Mouse (Mus musculus) liver, embryonic 13.5 days (tissue): ENCODE results near the gene 1190005I06Rik. TPM values are rescaled to one million over a fixed set of nuclear protein-coding genes. Genes with fewer than 3 reads are reported as not detected.

Experiments
- ATAC-seq: fragments of 200-750 bp; cut with Nextera tagmentation; 2 replicates; pipeline ENCODE4 v1.8.0; 2017; ENCODE audit warnings: low read depth, mild to moderate bottlenecking, moderate number of reproducible peaks, moderate library complexity
- DNase-seq: peaks from one replicate; pipeline ENCODE4 v3.0.0; 2022
- H3K27ac ChIP-seq: fragments of 300-500 bp; sonication (generic); 2 replicates; pipeline ENCODE4 v1.5.1; 2015; ENCODE audit warnings: moderate library complexity, mild to moderate bottlenecking, inconsistent platforms
- H3K27me3 ChIP-seq: fragments of 300-500 bp; sonication (generic); 2 replicates; pipeline ENCODE4 v1.6.1; 2015; ENCODE audit warnings: mild to moderate bottlenecking, inconsistent platforms
- H3K36me3 ChIP-seq: fragments of 300-500 bp; sonication (generic); 2 replicates; pipeline ENCODE4 v1.6.1; 2015; ENCODE audit warnings: mild to moderate bottlenecking, inconsistent platforms
- H3K4me1 ChIP-seq: fragments of 300-500 bp; sonication (generic); replicated peaks from 2 replicates; pipeline ENCODE4 v1.6.1; 2015; ENCODE audit warnings: inconsistent platforms
- H3K4me2 ChIP-seq: fragments of 300-500 bp; sonication (generic); 2 replicates; pipeline ENCODE4 v1.6.1; 2015; ENCODE audit warnings: inconsistent platforms, mild to moderate bottlenecking, moderate library complexity
- H3K4me3 ChIP-seq: fragments of 300-500 bp; sonication (generic); replicated peaks from 2 replicates; pipeline ENCODE4 v1.5.1; 2015; ENCODE audit warnings: mild to moderate bottlenecking, inconsistent platforms
- H3K9ac ChIP-seq: fragments of 300-500 bp; sonication (generic); 2 replicates; pipeline ENCODE4 v1.6.1; 2015; ENCODE audit warnings: mild to moderate bottlenecking, inconsistent platforms
- H3K9me3 ChIP-seq: fragments of 300-500 bp; sonication (generic); replicated peaks from 2 replicates; pipeline ENCODE4 v1.6.1; 2016; ENCODE audit warnings: inconsistent platforms
- WGBS: fragments of 180-500 bp; shearing (Covaris S2); methylation state at CpG from one replicate; pipeline ENCODE4 v1.1.7; 2015; ENCODE audit not compliant: insufficient replicate concordance; 5-methylcytosine and 5-hydroxymethylcytosine counted together
- polyA plus RNA-seq: library from polyadenylated mRNA; unstranded; fragments of >200 nt; fragmentation: Nextera tagmentation; extraction: Ambion mirVana; gene quantifications from 2 replicates; pipeline ENCODE4 v1.2.1, GENCODE M21; 2015

The 1190005I06Rik gene
- polyA plus RNA-seq, 1 experiment from 2014 or later: 1.2 TPM

DNA sequence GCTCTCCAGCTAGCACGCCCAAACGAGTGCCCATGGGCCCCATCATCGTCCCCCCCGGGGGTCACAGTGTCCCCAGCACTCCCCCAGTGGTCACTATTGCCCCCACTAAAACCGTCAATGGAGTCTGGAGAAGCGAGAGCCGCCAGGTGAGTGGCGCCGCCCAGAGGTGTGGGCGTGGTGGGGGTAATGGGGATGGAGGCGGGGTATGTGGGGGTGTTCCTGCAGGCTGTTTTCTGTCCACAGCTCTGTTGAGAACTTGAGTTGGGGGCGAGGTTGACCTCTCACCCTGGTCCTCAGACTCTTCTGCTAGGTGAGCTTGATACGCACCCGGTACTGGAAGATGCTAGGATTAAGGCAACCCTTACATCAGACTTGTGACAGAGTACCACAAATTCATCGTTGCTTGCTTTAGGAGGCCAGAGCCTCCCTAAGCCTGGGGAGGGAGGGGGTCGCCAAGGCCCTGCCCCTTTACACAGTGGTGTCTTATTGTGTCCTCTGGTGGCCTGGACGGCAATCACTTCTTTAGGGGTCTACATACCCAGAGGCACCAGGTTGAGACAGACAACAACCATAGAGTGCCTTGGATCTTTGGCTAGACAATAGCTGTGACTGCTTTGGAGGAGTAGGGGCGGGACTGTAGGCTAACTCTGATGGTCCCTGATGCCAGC is 84.6 kb downstream of the 1190005I06Rik start:
- Histone ChIP-seq H3K27ac (peak overlapping the region; percentile 70), H3K4me1 (peaks cover 75% of the 10 kb centered on the region), H3K9ac (no peak overlapping the region), H3K27me3 (no peaks in the 10 kb centered on the region), H3K9me3 (no peaks in the 10 kb centered on the region), H3K36me3 (peaks cover 100% of the 10 kb centered on the region), H3K4me2 (no peak overlapping the region), H3K4me3 (no peak overlapping the region)
- no peak for DNase-seq
- 82% methylated on average over 18 of the region's 18 CpGs for WGBS
- ATAC-seq: no peak

DNA sequence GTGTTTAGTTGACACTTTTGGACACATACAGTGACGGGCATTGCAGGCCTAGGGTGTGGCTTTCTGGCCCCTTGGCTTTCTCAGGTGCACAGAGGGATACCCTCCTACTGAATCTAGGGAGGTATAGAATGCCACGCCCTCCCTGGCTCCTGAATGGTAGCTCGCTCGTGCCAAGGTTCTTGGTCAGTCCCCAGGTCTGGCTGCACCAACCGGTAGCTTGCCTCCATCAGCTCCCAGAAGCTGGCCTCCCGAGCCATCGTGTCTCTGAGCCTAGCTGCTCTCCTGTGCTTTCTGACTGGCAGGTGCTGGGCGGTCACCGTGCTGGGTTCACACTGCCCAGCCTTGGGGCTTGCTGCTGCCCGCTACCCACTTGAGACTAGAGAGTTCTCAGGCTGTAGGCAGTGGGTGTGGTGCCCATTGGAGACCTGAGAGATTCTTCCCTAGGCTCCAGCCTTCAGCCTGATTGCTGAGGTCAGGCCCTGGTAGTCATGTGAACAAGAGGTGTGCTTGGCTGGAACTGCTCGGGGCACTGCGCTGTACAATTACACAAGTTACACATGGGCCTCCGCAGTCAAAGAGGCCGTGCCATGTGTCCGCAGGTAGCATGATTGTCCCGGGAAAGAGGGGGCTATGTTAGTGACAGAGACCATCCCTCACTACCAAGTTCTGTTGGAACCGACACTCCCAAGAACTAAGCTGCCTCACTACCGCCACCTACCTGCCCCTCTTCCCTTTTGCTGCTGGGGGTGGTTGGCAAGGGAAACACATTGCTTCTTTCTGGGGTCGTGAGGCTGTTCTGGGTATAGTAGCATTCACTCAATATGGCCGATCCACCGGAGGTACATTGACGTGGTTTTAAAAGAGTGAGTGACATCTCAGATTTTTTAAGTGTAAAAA is 85.6 kb downstream of the 1190005I06Rik start:
- Histone ChIP-seq H3K27ac (peak overlapping the region; percentile 70; the same call in 1 of the 2 replicates), H3K9me3 (no peaks in the 10 kb centered on the region), H3K4me1 (peaks cover 85% of the 10 kb centered on the region), H3K4me3 (no peak overlapping the region), H3K27me3 (no peaks in the 10 kb centered on the region), H3K36me3 (peaks cover 100% of the 10 kb centered on the region), H3K9ac (no peak overlapping the region), H3K4me2 (no peak overlapping the region)
- ATAC-seq: no peak
- DNase-seq: no peak
- WGBS: 76% methylated on average over 22 of the region's 22 CpGs

DNA sequence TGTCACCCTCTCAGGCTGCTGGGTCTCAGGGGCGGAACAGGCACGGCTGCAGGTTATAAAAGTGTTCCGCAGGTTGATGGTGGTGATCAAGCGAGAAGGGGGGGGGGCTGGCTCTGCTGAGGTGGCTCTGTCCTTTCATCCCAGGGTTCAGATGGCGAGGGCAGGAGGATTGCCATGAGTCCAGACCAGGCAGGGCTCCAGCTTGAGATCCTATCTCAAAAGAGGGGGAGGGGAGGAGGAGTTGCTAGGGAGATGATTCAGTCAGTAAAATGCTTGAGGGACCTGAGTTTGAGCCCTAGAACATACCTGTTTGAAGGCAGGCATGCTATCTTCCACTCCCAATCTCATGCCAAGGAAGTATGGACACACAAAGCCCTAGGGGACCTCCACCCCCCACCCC is 86.9 kb downstream of the 1190005I06Rik start:
- H3K27me3 ChIP-seq: no peaks in the 10 kb centered on the region
- DNase-seq (no peak), ATAC-seq (no peak)
- peaks cover 100% of the 10 kb centered on the region for H3K36me3 ChIP-seq
- no peaks in the 10 kb centered on the region for H3K9me3 ChIP-seq
- no peak overlapping the region for H3K4me3 ChIP-seq
- peaks cover 97% of the 10 kb centered on the region for H3K4me1 ChIP-seq
- H3K9ac ChIP-seq: no peak overlapping the region
- peak overlapping the region; percentile 13; the same call in 1 of the 2 replicates for H3K27ac ChIP-seq
- H3K4me2 ChIP-seq: no peak overlapping the region
- WGBS: 87% methylated on average over 5 of the region's 5 CpGs

DNA sequence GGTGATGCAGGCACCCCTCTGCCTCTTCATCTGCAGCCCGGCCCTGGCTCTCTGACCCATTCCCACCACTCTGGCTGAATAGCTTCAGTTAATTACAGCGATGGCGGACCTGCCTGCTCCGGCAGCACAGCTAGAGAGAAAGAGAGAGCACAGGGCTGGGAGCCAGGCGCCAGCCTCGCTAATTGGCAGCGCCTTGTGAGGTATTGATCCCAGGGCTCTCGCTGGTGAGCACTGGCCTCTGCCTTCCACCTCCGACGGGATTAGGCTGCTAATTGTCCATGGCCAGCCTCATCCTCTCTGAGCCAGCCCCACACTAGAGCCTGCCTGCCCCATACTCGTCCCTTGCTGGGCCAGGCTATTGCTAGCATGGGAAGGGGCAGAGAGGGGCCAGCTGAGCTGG is 87.8 kb downstream of the 1190005I06Rik start:
- no peaks in the 10 kb centered on the region for H3K9me3 ChIP-seq
- ATAC-seq: no peak
- H3K4me2 ChIP-seq: no peak overlapping the region
- WGBS: 73% methylated on average over 11 of the region's 11 CpGs
- no peak overlapping the region for H3K27ac ChIP-seq
- peaks cover 100% of the 10 kb centered on the region for H3K36me3 ChIP-seq
- H3K4me3 ChIP-seq: no peak overlapping the region
- H3K4me1 ChIP-seq: peaks cover 98% of the 10 kb centered on the region
- no peaks in the 10 kb centered on the region for H3K27me3 ChIP-seq
- H3K9ac ChIP-seq: no peak overlapping the region
- DNase-seq: no peak

Other genes starting within 250 kb of the 1190005I06Rik start
- gene Gins2, start 58.3 kb downstream of the 1190005I06Rik start, polyA plus RNA-seq: 75.6 and 75.9 TPM in 2 replicates
- 0.38 and 1.3 TPM in 2 replicates for gene Gm27021, start 20.4 kb upstream of the 1190005I06Rik start, polyA plus RNA-seq
- 800 and 812 TPM in 2 replicates for gene Cox4i1, start 20.6 kb upstream of the 1190005I06Rik start, polyA plus RNA-seq
- 156 and 163 TPM in 2 replicates for gene Emc8, start 20.9 kb upstream of the 1190005I06Rik start, polyA plus RNA-seq
- 11.6 and 12.1 TPM in 2 replicates for gene Irf8, start 88.7 kb upstream of the 1190005I06Rik start, polyA plus RNA-seq